Mouse (Mus musculus) heart, embryonic 10.5 days (tissue): ENCODE results near the gene Nav2. TPM values are rescaled to one million over a fixed set of nuclear protein-coding genes. Genes with fewer than 3 reads are reported as not detected.

ENCODE experiments used
- DNase-seq: peaks from one replicate; pipeline ENCODE4 v3.0.0-alpha.2; 2017; ENCODE audit warnings: low spot score
- H3K27ac ChIP-seq: fragments of 300-500 bp; sonication (generic); 2 replicates; pipeline ENCODE4 v1.5.1; 2016; ENCODE audit warnings: mild to moderate bottlenecking
- H3K27me3 ChIP-seq: fragments of 300-500 bp; sonication (generic); 2 replicates; pipeline ENCODE4 v1.6.1; 2016; ENCODE audit warnings: mild to moderate bottlenecking; ENCODE audit not compliant: poor library complexity, insufficient read depth, severe bottlenecking
- H3K36me3 ChIP-seq: fragments of 300-500 bp; sonication (generic); 2 replicates; pipeline ENCODE4 v1.6.1; 2016; ENCODE audit warnings: mild to moderate bottlenecking, moderate library complexity
- H3K4me1 ChIP-seq: fragments of 300-500 bp; sonication (generic); 2 replicates; pipeline ENCODE4 v1.6.1; 2016; ENCODE audit warnings: mild to moderate bottlenecking
- H3K4me3 ChIP-seq: fragments of 300-500 bp; sonication (generic); 2 replicates; pipeline ENCODE4 v1.5.1; 2016; ENCODE audit warnings: mild to moderate bottlenecking, moderate library complexity
- H3K9me3 ChIP-seq: fragments of 300-500 bp; sonication (generic); 2 replicates; pipeline ENCODE4 v1.6.1; 2016; ENCODE audit warnings: mild to moderate bottlenecking, moderate library complexity
- WGBS: fragments of 180-500 bp; shearing (Covaris S2); methylation state at CpG from one replicate; pipeline ENCODE4 v1.1.7; 2016; 5-methylcytosine and 5-hydroxymethylcytosine counted together
- polyA plus RNA-seq: library from polyadenylated mRNA; unstranded; fragments of >200 nt; fragmentation: Nextera tagmentation; extraction: Ambion mirVana; gene quantifications from 2 replicates; pipeline ENCODE4 v1.2.1, GENCODE M21; 2016

Nav2 gene
- polyA plus RNA-seq, 1 experiment from 2014 or later = 23.3 TPM

- DNase-seq = no peak
- Histone ChIP-seq H3K27ac (0 out of 2 replicates have a peak overlapping the region, but pooled peaks have one; percentile 31), H3K36me3 (no peaks in the 10 kb centered on the region), H3K4me3 (no peak overlapping the region), H3K9me3 (no peaks in the 10 kb centered on the region), H3K27me3 (peaks cover 11% of the 10 kb centered on the region; the same call in 1 of the 2 replicates), H3K4me1 (peaks cover 55% of the 10 kb centered on the region)
- 10% methylated on average over 4 of the region's 4 CpGs for WGBS
Observed at GRCm38 (mm10) chr7:49298431-49298839, 389.9 kb downstream of the Nav2 start.

GRCm38 (mm10) chr7:49301487-49301886, 393.0 kb downstream of the Nav2 start:
- 70% methylated on average over 6 of the region's 6 CpGs for WGBS
- no peak for DNase-seq
- no peaks in the 10 kb centered on the region for H3K9me3 ChIP-seq
- peaks cover 29% of the 10 kb centered on the region for H3K27me3 ChIP-seq
- peaks cover 61% of the 10 kb centered on the region for H3K4me1 ChIP-seq
- no peaks in the 10 kb centered on the region for H3K36me3 ChIP-seq
- H3K27ac ChIP-seq = no peak overlapping the region
- H3K4me3 ChIP-seq = no peak overlapping the region

GRCm38 (mm10) chr7:49303600-49304411, 395.3 kb downstream of the Nav2 start:
- WGBS = 1% methylated on average over 31 of the region's 31 CpGs
- H3K27ac ChIP-seq = peak overlapping the region; percentile 72
- peaks cover 29% of the 10 kb centered on the region for H3K27me3 ChIP-seq

GRCm38 (mm10) chr7:49307717-49308116, 399.2 kb downstream of the Nav2 start:
- H3K27me3 ChIP-seq = peaks cover 18% of the 10 kb centered on the region; the same call in 1 of the 2 replicates
- no peaks in the 10 kb centered on the region for H3K9me3 ChIP-seq
- no peak for DNase-seq
- peaks cover 3% of the 10 kb centered on the region; the same call in 1 of the 2 replicates for H3K36me3 ChIP-seq
- H3K4me3 ChIP-seq = no peak overlapping the region
- 82% methylated on average over 6 of the region's 6 CpGs for WGBS
- H3K27ac ChIP-seq = no peak overlapping the region
- peaks cover 14% of the 10 kb centered on the region for H3K4me1 ChIP-seq

More at GRCm38 (mm10) chr7:49303600-49304411, 395.3 kb downstream of the Nav2 start:
- peak overlapping the region; percentile 64 for H3K4me3 ChIP-seq
- peaks cover 42% of the 10 kb centered on the region for H3K4me1 ChIP-seq
- no peaks in the 10 kb centered on the region for H3K36me3 ChIP-seq
- no peak for DNase-seq
- no peaks in the 10 kb centered on the region for H3K9me3 ChIP-seq

GRCm38 (mm10) chr7:49309746-49310145, 401.2 kb downstream of the Nav2 start:
- peaks cover 9% of the 10 kb centered on the region; the same call in 1 of the 2 replicates for H3K27me3 ChIP-seq
- WGBS = 58% methylated on average over 5 of the region's 5 CpGs
- H3K4me1 ChIP-seq = peaks cover 1% of the 10 kb centered on the region
- H3K4me3 ChIP-seq = no peak overlapping the region
- H3K9me3 ChIP-seq = no peaks in the 10 kb centered on the region
- peaks cover 3% of the 10 kb centered on the region; the same call in 1 of the 2 replicates for H3K36me3 ChIP-seq
- no peak for DNase-seq
- no peak overlapping the region for H3K27ac ChIP-seq

- 75% methylated on average over 7 of the region's 7 CpGs for WGBS
- H3K4me3 ChIP-seq = no peak overlapping the region
- peaks cover 3% of the 10 kb centered on the region; the same call in 1 of the 2 replicates for H3K36me3 ChIP-seq
- no peak overlapping the region for H3K27ac ChIP-seq
- no peak for DNase-seq
- no peaks in the 10 kb centered on the region for H3K4me1 ChIP-seq
- H3K9me3 ChIP-seq = no peaks in the 10 kb centered on the region
- H3K27me3 ChIP-seq = no peaks in the 10 kb centered on the region
Observed at GRCm38 (mm10) chr7:49313945-49314344, 405.4 kb downstream of the Nav2 start.

GRCm38 (mm10) chr7:49315033-49315432, 406.5 kb downstream of the Nav2 start:
- no peak for DNase-seq
- no peaks in the 10 kb centered on the region for H3K27me3 ChIP-seq
- H3K27ac ChIP-seq = no peak overlapping the region
- no peaks in the 10 kb centered on the region for H3K4me1 ChIP-seq
- peaks cover 3% of the 10 kb centered on the region; the same call in 1 of the 2 replicates for H3K36me3 ChIP-seq
- no peaks in the 10 kb centered on the region for H3K9me3 ChIP-seq
- WGBS = 67% methylated on average over 3 of the region's 3 CpGs
- no peak overlapping the region for H3K4me3 ChIP-seq

GRCm38 (mm10) chr7:49316600-49316999, 408.1 kb downstream of the Nav2 start:
- Histone ChIP-seq H3K27me3 (no peaks in the 10 kb centered on the region), H3K27ac (no peak overlapping the region), H3K9me3 (no peaks in the 10 kb centered on the region), H3K36me3 (peaks cover 3% of the 10 kb centered on the region; the same call in 1 of the 2 replicates), H3K4me3 (no peak overlapping the region), H3K4me1 (peaks cover 6% of the 10 kb centered on the region; the same call in 1 of the 2 replicates)
- WGBS = 62% methylated on average over 3 of the region's 3 CpGs
- DNase-seq = no peak

GRCm38 (mm10) chr7:49318183-49318897, 409.8 kb downstream of the Nav2 start:
- H3K27ac ChIP-seq = no peak overlapping the region
- no peak for DNase-seq

GRCm38 (mm10) chr7:49318898-49319293, 410.4 kb downstream of the Nav2 start:
- Histone ChIP-seq H3K9me3 (no peaks in the 10 kb centered on the region), H3K4me1 (peaks cover 6% of the 10 kb centered on the region; the same call in 1 of the 2 replicates), H3K27ac (no peak overlapping the region), H3K27me3 (no peaks in the 10 kb centered on the region), H3K36me3 (no peaks in the 10 kb centered on the region), H3K4me3 (no peak overlapping the region)
- DNase-seq = no peak
- WGBS = 86% methylated on average over 8 of the region's 8 CpGs

More at GRCm38 (mm10) chr7:49318183-49318897, 409.8 kb downstream of the Nav2 start:
- Histone ChIP-seq H3K4me3 (no peak overlapping the region), H3K36me3 (no peaks in the 10 kb centered on the region), H3K4me1 (peaks cover 6% of the 10 kb centered on the region; the same call in 1 of the 2 replicates), H3K27me3 (no peaks in the 10 kb centered on the region), H3K9me3 (no peaks in the 10 kb centered on the region)
- 81% methylated on average over 15 of the region's 15 CpGs for WGBS

- no peak for DNase-seq
- Histone ChIP-seq H3K9me3 (no peaks in the 10 kb centered on the region), H3K4me1 (peaks cover 6% of the 10 kb centered on the region; the same call in 1 of the 2 replicates), H3K4me3 (no peak overlapping the region), H3K36me3 (no peaks in the 10 kb centered on the region), H3K27me3 (no peaks in the 10 kb centered on the region), H3K27ac (no peak overlapping the region)
- 69% methylated on average over 1 of the region's 1 CpGs for WGBS
Observed at GRCm38 (mm10) chr7:49319981-49320380, 411.5 kb downstream of the Nav2 start.

- 54% methylated on average over 8 of the region's 8 CpGs for WGBS
- Histone ChIP-seq H3K27me3 (0 out of 2 replicates have a peak, but pooled peaks cover 9% of the 10 kb centered on the region), H3K36me3 (no peaks in the 10 kb centered on the region), H3K27ac (no peak overlapping the region), H3K4me3 (no peak overlapping the region), H3K9me3 (no peaks in the 10 kb centered on the region), H3K4me1 (peaks cover 11% of the 10 kb centered on the region; the same call in 1 of the 2 replicates)
- no peak for DNase-seq
Observed at GRCm38 (mm10) chr7:49321124-49321531, 412.6 kb downstream of the Nav2 start.

- WGBS = 85% methylated on average over 2 of the region's 2 CpGs
- H3K27ac ChIP-seq = no peak overlapping the region
Observed at GRCm38 (mm10) chr7:49322179-49322578, 413.7 kb downstream of the Nav2 start.

More at GRCm38 (mm10) chr7:49322179-49322578, 413.7 kb downstream of the Nav2 start:
- H3K9me3 ChIP-seq = no peaks in the 10 kb centered on the region
- DNase-seq = no peak
- no peak overlapping the region for H3K4me3 ChIP-seq
- H3K36me3 ChIP-seq = no peaks in the 10 kb centered on the region
- H3K4me1 ChIP-seq = peaks cover 21% of the 10 kb centered on the region
- H3K27me3 ChIP-seq = 0 out of 2 replicates have a peak, but pooled peaks cover 9% of the 10 kb centered on the region
